Mouse (Mus musculus) hindbrain, postnatal 0 days (tissue): ENCODE results near the gene Kynu. TPM values are rescaled to one million over a fixed set of nuclear protein-coding genes. Genes with fewer than 3 reads are reported as not detected.

Experiments used
- ATAC-seq: fragments of 200-750 bp; cut with Nextera tagmentation; 2 replicates; pipeline ENCODE4 v1.8.0; 2017; ENCODE audit warnings: mild to moderate bottlenecking, moderate TSS enrichment, moderate library complexity
- DNase-seq: peaks from one replicate; pipeline ENCODE4 v3.0.0-alpha.2; 2015; ENCODE audit warnings: low spot score
- H3K27ac ChIP-seq: fragments of 300-500 bp; sonication (generic); 2 replicates; pipeline ENCODE4 v1.5.1; 2014; ENCODE audit warnings: mild to moderate bottlenecking
- H3K27me3 ChIP-seq: fragments of 300-500 bp; sonication (generic); 2 replicates; pipeline ENCODE4 v1.6.1; 2014; ENCODE audit warnings: low read length, mixed read lengths; ENCODE audit not compliant: insufficient read depth
- H3K36me3 ChIP-seq: fragments of 300-500 bp; sonication (generic); 2 replicates; pipeline ENCODE4 v1.6.1; 2014; ENCODE audit warnings: low read length, mixed read lengths; ENCODE audit not compliant: insufficient read depth
- H3K4me1 ChIP-seq: fragments of 300-500 bp; sonication (generic); 2 replicates; pipeline ENCODE4 v1.6.1; 2014; ENCODE audit warnings: antibody characterized with exemption, low read length, mixed read lengths; ENCODE audit not compliant: insufficient read depth
- H3K4me2 ChIP-seq: fragments of 300-500 bp; sonication (generic); 2 replicates; pipeline ENCODE4 v1.6.1; 2014; ENCODE audit warnings: low read depth, mild to moderate bottlenecking, low read length, moderate library complexity, mixed read lengths
- H3K4me3 ChIP-seq: fragments of 300-500 bp; sonication (generic); 2 replicates; pipeline ENCODE4 v1.5.1; 2014; ENCODE audit warnings: low read length
- H3K9ac ChIP-seq: fragments of 300-500 bp; sonication (generic); replicated peaks from 2 replicates; pipeline ENCODE4 v1.6.1; 2014; ENCODE audit warnings: mild to moderate bottlenecking, low read length, moderate library complexity, mixed read lengths
- H3K9me3 ChIP-seq: fragments of 300-500 bp; sonication (generic); 2 replicates; pipeline ENCODE4 v1.6.1; 2016; ENCODE audit warnings: low read length, mixed read lengths
- CTCF ChIP-seq: IDR thresholded peaks from 2 replicates; pipeline ENCODE4 v1.5.1; 2016; ENCODE audit warnings: antibody characterized with exemption, control low read depth, low read depth
- WGBS: fragments of 180-500 bp; shearing (Covaris S2); extraction: QIAGEN DNeasy Blood & Tissue Kit; methylation state at CpG from one replicate; pipeline ENCODE4 v1.1.7; 2014; 5-methylcytosine and 5-hydroxymethylcytosine counted together
- polyA plus RNA-seq: library from polyadenylated mRNA; unstranded; fragments of >200 nt; fragmentation: Nextera tagmentation; extraction: Ambion mirVana; gene quantifications from 2 replicates; pipeline ENCODE4 v1.2.1, GENCODE M21; 2015
- total RNA-seq: library from RNA; depleted of rRNA; stranded (reverse); fragments of >200 nt; gene quantifications from 2 replicates; pipeline ENCODE4 v1.2.3, GENCODE M21; 2014

Kynu gene
- total and polyA plus RNA-seq, 2 experiments from 2014 or later, result 0.16 TPM; not detected in 1

DNA sequence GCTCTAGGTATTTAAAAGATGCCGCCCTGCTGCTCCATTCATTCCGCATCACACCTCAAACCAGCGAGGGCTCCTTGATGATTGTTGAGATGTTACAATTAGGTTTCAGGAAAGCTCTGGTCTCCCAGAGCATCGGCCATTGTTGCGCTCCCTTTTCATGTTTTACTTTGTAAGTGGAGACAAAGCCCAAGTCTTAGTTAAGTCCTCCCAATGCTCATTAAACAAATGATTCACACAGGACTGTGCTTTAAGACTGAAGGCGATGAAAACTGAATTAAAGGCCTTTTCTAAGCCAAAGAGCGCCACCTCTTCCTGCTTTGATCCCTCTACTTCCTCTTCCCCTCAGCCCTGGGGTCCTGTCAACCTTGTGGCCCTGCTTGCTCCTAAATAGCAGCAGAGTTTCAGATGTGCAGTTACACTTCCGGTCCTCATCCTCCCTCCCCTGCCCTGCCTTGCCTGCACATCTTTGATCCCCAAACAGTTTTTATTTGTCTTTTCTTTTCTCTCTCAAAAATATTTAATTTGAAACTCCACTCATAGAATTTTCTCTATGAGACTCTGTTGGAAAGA, 28.2 kb downstream of the Kynu start:
- ATAC-seq (no peak), DNase-seq (no peak)
- no peak overlapping the region for H3K4me2 ChIP-seq
- H3K4me3 ChIP-seq, result no peak overlapping the region
- H3K27me3 ChIP-seq, result no peaks in the 10 kb centered on the region
- H3K4me1 ChIP-seq, result no peaks in the 10 kb centered on the region
- no peaks in the 10 kb centered on the region for H3K9me3 ChIP-seq
- no peak overlapping the region for H3K27ac ChIP-seq
- no peak for TF ChIP-seq CTCF
- H3K9ac ChIP-seq, result no peak overlapping the region
- WGBS, result 30% methylated on average over 8 of the region's 8 CpGs
- H3K36me3 ChIP-seq, result no peaks in the 10 kb centered on the region

DNA sequence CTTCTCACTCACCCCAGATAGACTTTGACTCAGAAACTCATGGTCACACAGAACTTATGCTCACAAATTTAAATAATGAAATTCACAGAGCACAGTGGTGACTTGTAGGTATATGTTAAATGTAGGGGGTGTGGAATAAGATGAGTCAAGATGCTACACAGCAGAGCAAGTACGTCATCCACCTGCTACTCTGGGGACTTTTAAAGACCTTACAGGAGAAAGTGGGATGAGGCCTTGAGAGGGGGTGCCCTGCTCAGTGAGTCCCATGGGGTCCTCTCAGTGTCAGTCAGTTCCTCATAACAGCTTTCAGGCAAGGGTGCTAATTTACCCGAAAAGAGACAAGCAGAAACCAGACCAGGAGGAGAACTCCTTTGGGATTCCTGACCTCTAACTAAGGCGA, 30.4 kb downstream of the Kynu start:
- TF ChIP-seq CTCF, result no peak
- no peak for DNase-seq
- H3K9me3 ChIP-seq, result no peaks in the 10 kb centered on the region
- no peak overlapping the region for H3K4me3 ChIP-seq
- ATAC-seq, result no peak
- 89% methylated on average over 3 of the region's 3 CpGs for WGBS
- no peak overlapping the region for H3K4me2 ChIP-seq
- H3K36me3 ChIP-seq, result no peaks in the 10 kb centered on the region
- no peak overlapping the region for H3K9ac ChIP-seq
- H3K27ac ChIP-seq, result no peak overlapping the region
- no peaks in the 10 kb centered on the region for H3K4me1 ChIP-seq
- H3K27me3 ChIP-seq, result no peaks in the 10 kb centered on the region

DNA sequence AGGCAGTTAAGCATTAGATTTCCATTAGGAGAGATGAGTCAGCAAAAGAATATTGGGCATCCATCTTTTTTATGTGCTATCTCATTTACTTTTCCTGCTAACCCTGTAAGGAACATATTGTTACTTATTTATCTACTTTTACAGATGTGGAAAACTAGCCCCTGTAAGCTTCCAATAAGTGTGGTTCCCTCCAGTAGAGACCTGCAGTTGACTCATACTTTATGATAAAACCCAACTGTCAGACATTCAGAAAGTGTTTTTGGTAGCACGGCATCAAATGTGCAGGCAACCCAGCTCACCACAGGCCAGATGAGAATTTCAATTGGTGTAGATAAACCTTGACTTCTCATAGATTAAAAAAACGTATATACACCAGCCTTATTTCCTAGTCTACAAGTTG, 32.7 kb downstream of the Kynu start:
- Histone ChIP-seq H3K9me3 (no peaks in the 10 kb centered on the region), H3K27me3 (no peaks in the 10 kb centered on the region), H3K36me3 (no peaks in the 10 kb centered on the region), H3K27ac (no peak overlapping the region), H3K4me1 (no peaks in the 10 kb centered on the region), H3K4me3 (no peak overlapping the region), H3K4me2 (no peak overlapping the region), H3K9ac (no peak overlapping the region)
- DNase-seq (no peak), ATAC-seq (no peak)
- 73% methylated on average over 2 of the region's 2 CpGs for WGBS
- no peak for TF ChIP-seq CTCF

DNA sequence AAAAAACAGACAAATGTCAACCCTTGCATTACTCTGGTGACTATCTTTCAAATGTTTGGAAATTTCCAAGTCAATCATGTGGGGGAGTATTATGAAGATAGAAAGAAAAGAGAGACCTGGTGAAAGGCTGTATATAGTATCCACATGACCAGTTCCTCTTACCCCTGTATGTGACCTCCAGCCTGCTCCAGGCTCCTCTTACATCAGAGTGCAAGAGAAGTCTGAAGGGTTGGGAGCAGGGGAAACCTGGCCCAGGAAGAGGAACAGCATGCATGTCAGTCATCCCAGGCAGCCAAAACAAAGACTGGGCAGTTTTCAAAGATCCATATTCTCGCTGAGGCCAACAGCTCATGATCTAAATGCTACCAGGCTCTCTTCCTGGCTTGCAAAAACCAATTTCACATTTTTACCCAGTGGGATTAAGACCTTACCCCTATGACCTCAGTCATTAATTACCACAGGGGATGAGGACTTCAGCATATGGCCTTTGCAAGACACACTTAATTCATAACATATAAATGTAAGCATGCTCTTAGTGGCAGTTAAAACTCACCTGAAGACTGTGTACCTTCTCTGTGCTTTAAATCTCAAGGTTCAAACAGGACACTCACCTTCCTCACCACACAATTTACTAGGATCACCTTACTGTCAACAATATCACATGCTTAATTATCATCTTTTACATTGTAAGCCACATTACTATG, 37.0 kb downstream of the Kynu start:
- H3K9me3 ChIP-seq, result no peaks in the 10 kb centered on the region
- ATAC-seq, result no peak
- no peaks in the 10 kb centered on the region for H3K36me3 ChIP-seq
- no peaks in the 10 kb centered on the region for H3K27me3 ChIP-seq
- no peak overlapping the region for H3K27ac ChIP-seq
- WGBS, result 84% methylated on average over 1 of the region's 1 CpGs
- H3K4me3 ChIP-seq, result no peak overlapping the region
- H3K4me1 ChIP-seq, result no peaks in the 10 kb centered on the region
- no peak for DNase-seq
- no peak for TF ChIP-seq CTCF
- H3K4me2 ChIP-seq, result no peak overlapping the region
- H3K9ac ChIP-seq, result no peak overlapping the region

DNA sequence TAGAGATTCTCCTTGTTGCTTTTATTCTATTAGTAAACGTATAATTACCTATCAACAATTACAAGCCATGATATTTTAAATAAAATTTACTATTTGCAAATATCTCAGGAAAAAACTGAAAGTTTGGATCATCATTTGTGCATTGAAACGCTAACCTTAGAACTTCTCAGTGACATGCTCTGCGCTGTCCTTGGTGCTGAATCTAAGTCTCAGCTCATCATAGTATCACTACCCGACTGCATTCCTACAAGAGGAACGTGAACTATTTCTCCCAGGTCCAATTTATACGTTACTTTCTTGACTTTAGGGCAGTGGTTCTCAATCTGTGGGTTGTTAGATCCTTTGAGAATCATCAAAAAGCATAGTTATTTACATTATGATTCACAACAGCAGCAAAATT, 58.4 kb downstream of the Kynu start:
- H3K4me2 ChIP-seq, result no peak overlapping the region
- DNase-seq (peak; percentile 51), ATAC-seq (no peak)
- no peak for TF ChIP-seq CTCF
- H3K27ac ChIP-seq, result no peak overlapping the region
- H3K9me3 ChIP-seq, result no peaks in the 10 kb centered on the region
- H3K4me3 ChIP-seq, result no peak overlapping the region
- no peaks in the 10 kb centered on the region for H3K27me3 ChIP-seq
- H3K9ac ChIP-seq, result no peak overlapping the region
- 22% methylated on average over 6 of the region's 6 CpGs for WGBS
- H3K36me3 ChIP-seq, result no peaks in the 10 kb centered on the region
- H3K4me1 ChIP-seq, result no peaks in the 10 kb centered on the region

DNA sequence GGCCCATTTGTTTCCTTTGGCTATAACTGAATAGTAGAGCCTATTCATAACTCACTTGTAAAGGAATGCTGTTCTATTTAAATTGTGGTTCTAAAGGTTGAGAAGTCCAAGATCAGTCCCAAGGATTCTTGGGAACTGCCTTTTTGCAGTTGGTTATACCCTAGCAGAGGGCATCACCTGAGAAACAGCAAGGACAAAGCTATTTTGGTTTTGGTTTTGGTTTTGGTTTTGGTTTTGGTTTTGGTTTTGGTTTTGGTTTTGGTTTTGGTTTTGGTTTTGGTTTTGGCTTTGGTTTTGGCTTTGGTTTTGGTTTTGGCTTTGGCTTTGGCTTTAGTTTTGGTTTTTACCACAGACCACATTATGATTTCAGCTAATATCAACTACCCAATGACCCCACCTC, 66.0 kb downstream of the Kynu start:
- no peak for ATAC-seq
- Histone ChIP-seq H3K4me2 (no peak overlapping the region), H3K36me3 (no peaks in the 10 kb centered on the region), H3K9me3 (no peaks in the 10 kb centered on the region), H3K4me3 (no peak overlapping the region), H3K27me3 (no peaks in the 10 kb centered on the region), H3K27ac (no peak overlapping the region), H3K9ac (no peak overlapping the region), H3K4me1 (no peaks in the 10 kb centered on the region)
- no peak for DNase-seq
- TF ChIP-seq CTCF, result no peak

DNA sequence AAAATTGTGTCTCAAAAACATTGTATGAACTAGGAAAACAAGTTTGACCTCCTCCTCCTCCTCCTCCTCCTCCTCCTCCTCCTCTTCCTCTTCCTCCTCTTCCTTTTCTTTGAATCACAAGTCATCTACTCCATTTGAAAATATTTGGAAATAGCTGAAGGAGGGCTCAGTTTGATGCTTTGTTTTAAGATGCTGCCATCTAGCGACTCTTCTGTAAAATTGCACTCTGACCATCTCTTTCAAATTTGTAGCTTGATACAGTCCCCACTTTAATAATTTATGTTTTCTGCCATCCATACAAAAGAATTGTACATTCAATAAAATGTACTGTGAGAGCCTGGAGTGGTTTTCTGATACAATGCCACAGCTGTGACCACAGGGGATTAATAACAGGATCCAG, 67.7 kb downstream of the Kynu start:
- DNase-seq (peak; percentile 67), ATAC-seq (no peak)
- Histone ChIP-seq H3K9ac (no peak overlapping the region), H3K4me3 (no peak overlapping the region), H3K36me3 (no peaks in the 10 kb centered on the region), H3K4me2 (no peak overlapping the region), H3K4me1 (no peaks in the 10 kb centered on the region), H3K9me3 (no peaks in the 10 kb centered on the region), H3K27ac (no peak overlapping the region), H3K27me3 (no peaks in the 10 kb centered on the region)
- peak; percentile 74 for TF ChIP-seq CTCF
- WGBS, result 0% methylated on average over 1 of the region's 1 CpGs
